Mouse (Mus musculus) monocyte, adult 5-6 weeks (primary cell): ENCODE results near the gene Eng. TPM values are rescaled to one million over a fixed set of nuclear protein-coding genes. Genes with fewer than 3 reads are reported as not detected.
A peak's percentile ranks its signal among the peaks of the same experiment; 100 is the strongest.

Experiments used
- ATAC-seq: fragments of 153-309, 156-312 bp; replicated peaks from 2 replicates; pipeline ENCODE4 v1.8.0; 2017; ENCODE audit warnings: mild to moderate bottlenecking; ENCODE audit not compliant: low TSS enrichment, insufficient number of reproducible peaks, severe bottlenecking, poor library complexity, low FRiP score
- total RNA-seq: library from RNA; stranded (forward); fragments of 200-1000, 200-491, 200-594 nt; gene quantifications from 3 replicates; pipeline ENCODE4 v1.2.3, GENCODE M21; 2017

Eng gene
- 0.19 to 1.1 TPM (median 0.48 TPM) in 3 replicates for total RNA-seq

DNA sequence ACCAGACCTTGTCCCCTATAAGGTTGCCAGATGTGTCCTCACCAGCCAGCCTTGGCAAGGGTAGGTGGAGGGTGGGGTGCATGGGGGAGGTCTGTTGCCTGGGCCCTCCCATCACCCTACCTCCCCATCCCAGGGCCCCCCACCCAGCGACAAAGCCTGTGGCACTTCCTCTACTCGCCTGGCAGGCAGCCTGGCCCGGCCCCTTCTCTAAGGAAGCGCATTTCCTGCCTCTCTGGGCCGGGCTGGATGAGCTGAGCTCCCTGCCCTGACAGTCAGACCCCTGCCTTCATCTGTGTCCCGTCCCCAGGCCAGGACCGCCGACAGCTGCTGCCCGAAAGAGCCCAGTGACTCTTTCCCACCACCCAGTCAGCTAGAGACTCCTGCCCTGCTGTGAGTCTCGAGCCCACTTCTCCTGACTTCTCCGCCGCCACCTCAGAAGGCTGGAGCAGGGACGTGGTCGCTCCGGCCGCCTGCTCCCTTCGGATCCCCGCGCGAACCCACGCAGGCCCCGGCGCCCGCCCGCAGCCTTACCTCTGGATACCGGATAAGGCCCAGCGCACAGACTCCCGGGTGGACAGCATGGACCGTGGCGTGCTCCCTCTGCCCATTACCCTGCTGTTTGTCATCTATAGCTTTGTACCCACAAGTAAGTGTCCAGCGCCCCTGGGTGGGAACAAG lies at the start of gene Eng:
Gene Eng, plus strand, starts transcription at position 217 of the 678 bp plus-strand sequence.
- no peak for ATAC-seq

DNA sequence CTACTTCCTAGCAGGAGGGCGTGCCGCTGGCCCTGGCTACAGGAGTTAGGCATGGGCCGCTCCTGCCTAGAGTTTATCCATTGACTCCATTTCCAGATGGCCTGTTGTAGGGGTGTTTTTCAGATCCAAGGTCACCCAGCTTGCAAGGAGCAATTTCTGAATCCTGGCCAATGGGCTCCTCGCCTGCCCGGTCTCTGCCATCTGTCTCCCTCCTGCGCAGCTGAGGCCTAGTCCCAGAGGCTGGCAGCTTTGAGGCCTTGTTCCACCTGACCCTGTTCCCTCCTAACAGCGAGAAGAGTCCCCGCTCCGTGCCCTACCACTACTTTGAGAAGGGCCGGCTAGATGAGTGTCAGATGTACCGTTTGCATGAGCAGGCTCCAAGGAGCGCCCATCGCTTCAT lies 49.7 kb upstream of the Eng start:
- no peak for ATAC-seq

DNA sequence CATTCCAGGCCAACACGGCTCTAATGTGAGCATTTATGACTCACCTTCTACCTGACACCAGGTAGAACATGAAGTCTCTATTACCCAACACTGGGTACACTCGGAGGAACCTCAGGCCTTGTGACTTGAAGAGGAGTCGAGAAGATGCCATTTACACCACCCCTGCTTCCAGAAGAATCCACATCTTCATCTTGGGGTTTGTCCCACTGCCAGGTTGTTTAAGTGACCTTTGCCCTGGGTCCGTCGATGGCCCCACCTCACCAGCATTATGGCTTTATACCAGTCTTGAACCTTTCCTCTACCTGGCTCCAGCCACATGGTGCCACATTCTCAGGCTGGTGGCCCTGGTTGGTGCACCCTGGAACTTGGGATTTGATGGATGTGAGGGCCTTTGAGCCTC lies 49.1 kb upstream of the Eng start:
- no peak for ATAC-seq

DNA sequence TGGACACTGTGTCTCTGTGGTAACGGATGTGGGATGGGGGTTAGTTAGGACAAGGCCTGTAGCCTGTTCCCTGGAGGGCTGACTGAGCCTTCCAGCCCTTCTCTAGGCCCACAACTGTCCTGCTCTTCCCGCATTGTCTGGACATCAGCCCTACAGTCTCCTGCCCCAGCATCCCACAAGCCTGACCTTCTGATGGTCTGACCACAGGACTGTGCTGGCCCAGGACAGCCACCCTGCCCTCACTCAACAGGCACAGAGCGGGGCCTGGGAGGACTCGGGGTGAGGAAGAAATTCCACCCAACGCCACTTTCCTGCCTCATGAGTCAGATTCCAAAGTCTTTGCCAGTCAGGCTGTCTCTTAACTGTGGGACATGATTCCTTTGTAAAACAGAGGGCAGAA lies 48.7 kb upstream of the Eng start:
- no peak for ATAC-seq

DNA sequence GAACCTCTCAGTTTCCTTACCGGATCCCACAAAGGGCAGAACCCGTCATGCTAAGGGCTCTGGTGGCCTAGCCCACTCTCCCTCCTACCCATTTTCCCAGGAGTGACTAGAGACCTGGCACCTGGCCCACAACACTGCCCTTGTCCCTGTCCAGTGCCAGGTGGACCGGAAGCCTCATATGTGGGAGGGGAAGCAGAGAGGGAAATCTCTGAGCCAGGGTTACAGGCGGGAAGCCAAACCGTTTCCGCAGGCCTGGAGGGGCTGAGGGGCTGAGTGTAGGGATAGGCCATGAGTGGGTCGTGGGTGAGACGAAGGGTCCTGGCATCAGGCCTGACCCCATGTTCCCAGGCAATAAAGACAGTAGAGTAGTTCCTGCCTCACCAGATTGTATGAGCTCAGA lies 47.9 kb upstream of the Eng start:
- ATAC-seq, result no peak

DNA sequence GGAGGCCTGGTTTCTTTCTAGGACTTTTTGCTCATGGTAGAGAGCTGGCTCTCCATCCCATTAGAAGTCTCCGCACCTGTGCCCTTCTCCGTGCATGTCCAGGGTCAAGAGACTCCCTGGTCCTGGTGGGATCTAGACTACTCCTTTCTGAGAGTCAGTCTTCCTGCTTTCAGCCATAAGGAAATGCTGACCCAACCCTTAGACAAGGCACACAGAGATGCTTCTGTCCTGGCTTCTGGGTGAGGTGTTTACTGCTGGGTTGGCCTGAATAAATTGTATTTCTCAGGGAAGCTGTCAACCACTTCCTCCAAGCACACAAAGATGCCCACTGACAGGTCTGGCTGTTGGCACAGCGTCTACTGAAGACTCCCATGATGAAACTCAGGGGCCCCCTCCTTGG lies 47.0 kb upstream of the Eng start, which contains the start of gene St6galnac6:
Gene St6galnac6, plus strand, starts transcription at position 301 of the 400 bp plus-strand sequence.
- no peak for ATAC-seq

DNA sequence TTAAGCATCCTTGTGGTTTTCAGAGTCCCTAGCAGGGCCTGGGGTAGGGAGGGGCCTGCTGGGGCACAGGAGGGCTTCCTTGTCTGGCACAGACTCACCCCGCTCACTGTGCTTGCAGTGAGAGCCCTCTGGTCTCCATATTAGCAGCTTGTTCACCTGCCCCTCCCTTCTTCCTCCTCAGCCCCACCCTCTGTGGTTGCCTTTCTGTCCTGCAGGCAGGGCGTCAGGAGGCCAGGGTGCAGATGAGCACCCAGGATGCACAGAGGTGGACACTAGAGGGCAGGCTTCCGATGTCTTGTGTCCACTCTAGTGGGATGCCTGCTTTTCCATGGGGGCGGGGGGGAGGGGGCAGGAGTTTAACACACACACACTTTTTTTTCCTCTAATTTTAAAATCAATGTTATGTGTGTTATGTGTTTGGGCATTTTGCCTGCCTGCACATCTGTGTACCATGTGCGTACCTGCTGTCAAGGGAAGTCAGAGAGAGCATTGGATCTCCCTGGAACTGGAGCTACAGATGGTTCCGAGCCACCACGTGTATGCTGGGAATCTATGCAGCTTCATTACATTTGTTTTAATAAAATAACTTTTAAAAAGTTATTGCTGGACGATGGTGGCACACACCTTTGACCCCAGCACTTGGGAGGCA lies 44.9 kb upstream of the Eng start:
- peak; percentile 81 for ATAC-seq

DNA sequence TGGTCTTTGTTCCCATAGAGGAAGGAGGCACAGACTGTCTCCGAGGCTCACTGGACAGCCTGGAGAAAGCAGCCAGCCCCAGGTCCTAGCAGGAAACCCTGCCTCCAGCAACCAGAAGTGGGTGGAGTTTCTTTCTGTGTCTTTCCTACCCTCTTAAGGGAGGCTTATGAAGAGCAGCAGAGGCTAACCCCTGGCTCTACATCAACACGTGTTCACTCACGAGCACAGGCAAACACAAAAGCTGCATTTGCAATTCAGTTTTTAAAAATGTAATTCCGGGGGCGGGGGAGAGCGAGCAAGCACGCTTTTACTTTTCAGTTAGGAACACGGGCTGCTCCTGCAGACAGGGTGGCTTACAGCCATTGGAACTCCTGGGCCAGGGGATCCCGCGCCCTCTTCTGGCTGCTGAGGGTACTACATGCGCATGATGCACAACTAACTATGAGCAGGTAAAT lies 43.8 kb upstream of the Eng start:
- no peak for ATAC-seq

DNA sequence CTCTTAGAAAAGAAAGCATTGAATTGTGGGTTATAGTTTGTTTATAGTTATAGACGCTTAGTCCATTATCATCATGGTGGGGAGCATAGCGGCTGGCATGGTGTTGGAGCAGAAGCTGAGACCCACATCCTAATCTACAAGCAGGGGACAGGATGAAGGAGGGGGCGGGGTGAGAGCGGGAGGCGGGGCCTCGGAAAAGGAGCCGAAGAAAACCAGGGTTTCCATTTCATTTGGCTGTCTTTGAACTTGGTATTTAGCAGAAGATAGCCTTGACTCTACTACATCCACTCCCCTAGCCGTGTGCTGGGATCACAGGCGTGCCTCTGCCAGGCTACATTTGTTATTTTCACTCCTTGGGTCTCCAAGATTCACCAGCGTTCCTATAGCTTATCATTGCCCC lies 41.8 kb upstream of the Eng start:
- no peak for ATAC-seq

DNA sequence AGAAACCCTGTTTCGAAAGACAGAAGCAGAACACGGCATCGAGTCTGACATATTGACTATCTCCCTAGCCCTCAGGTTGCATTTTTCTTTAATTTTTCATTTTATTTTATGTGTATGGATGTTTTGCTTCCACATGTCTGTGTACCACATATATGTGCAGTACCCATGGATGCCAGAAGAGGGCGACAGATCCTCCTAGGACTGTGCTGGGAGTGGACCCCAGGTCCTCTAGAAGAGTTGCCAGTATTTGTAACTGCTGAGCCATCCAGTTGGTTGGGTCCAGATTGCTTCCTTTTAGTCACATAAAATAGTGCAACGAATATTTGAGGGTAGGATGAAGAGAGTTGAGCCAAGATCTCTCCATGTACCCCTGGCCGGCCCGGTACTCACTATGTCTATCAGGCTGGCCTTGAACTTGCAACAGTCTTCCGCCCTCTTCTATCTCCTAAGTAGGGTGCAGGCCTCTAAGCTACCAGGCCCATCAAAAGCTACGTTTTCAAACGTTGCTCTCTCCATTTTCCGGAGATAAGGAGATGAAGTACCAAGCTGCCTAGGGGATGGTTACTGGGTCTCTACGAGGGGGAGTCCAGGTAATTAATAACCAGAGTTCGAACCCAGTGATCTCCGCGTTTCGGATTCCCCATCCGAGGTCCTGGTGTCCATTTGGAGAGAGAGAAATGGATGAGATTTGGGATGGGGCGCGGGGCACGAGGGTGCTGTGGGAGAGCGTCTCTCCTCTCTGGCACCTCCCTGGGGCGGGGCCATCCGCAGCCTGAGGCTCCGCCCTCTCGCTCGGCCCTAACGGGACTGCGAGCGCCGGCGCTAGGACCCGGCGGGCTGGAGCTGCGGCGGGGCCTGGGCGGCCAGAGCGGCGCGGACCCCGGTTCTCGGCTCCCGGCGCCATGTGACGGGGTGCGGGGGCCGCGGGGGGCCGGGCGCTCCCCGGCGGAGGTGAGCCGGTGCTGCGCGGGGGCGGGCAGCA lies 39.9 kb upstream of the Eng start:
- ATAC-seq, result no peak

DNA sequence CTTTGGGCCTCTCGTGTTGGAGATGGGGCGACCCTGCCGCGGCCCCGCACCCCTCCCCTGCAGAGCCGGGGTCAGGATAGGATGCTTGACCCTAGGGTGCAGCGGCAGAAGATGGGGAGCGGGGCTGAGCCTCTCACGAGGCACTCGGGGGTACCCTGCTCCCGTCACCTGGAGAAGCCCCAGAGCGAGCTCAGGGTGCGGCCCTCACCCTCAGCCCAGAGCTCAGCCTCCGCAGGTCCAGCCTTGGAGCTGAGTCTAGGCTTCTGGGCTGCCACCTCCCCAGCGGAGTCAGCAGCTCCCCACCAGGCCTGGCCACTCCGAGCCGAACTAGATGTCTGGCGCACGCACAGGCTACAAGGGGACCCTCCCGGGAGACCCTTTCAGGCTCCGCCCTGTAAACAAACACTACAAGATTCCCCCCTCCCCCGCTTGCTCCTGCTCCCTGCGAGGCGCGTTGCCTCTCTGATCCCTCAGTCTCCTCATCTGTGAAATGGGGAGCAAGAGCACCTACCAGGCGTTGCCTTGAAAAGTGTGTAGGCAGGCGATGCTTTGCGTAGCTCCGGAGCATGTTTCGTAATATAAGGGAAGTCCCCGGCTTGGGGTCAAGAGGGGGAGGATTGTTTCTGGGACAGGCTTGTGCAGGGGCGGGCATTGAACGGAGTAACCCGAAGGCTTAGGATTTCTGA lies 39.0 kb upstream of the Eng start:
- peak; percentile 62 for ATAC-seq

DNA sequence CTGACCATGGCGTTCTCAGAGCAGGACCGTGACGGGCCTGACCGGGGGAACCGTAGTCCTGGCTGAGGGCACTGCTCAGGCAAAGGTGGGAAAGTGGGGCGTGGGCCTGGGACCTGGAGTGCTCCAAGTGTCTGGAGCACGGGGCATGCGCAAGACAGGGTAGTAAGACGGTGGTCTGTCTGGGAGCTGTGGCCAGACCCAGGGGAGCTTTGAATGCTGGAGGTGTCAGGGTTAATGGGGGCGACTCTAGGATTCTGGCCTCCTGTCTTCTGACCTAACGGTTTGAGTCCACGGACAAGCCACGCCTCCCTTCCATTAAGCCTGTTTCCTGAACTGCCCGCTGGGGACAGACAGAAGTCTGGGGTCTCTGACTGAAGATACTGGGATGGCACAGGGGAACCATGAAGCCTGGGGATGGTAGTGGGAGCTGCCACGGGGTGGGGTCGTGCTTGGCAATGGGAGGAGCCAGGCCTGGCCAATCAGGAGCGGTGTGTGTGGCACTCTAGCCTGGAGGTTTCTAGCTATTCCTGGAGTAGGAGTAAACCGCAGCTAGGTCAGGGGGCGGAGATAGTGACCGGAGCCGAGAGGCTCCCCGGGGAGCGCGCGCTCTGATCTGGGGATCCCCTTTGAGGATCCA lies 38.1 kb upstream of the Eng start:
- ATAC-seq, result peak; percentile 76

DNA sequence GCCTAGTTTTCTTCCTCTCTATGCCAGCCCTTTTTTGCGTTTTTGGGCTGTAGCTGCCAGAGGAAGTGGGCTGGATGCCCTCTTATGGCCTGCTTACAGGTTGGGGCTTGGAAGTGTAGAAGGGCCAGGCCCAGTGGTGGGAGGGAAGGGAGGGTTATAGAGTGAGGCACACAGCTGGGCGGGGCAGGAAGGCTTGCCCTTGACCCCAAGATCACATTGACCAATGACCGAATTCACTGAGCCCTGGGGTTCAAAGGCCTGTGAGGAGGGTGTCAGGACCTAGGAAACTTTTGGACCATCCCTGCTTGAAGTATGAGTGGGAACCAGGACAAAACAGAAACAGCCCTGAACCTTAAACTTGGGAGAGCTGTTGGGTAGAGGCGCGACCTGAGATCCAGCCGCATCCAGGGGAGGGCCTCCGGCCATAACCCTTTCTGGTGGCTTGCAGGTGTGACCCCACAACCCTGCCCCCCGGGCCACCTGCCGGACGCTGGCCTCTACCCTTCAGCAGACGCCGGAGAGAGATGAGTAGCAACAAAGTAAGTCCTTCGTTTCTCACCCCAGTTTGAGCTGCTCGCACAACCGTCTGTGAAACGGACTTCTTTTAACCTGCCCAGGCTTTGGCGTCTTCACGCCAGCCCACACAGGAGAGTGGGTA lies 37.5 kb upstream of the Eng start:
- no peak for ATAC-seq

DNA sequence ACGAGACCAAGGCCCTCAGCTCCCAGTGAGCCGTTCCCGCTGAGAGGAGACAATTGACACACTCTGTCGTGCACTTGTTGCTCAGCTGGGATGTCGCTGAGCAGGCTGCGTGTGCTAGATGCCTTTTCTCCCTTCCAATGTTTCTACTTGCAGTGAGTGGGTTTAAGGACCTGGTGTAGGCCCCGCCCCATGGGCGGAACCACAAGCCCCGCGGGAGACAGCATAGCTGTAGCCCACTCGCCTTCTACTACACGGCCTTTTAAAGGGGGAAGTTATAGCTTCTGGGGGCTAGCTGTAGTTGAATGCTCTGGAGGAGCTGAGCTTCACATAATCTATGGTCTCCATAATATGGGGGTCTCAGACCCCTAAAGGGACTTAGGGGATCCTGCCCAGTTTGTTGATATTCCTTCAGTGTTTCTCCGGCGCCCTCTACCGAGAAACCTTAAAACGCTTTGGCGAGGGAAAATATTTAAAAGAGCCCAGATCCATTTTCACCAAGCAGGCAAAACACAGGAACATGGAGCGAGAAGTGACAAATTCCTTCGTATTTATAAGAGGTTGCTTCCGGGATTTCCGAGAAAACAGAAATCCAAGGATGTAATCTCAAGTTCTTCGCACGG lies 35.7 kb upstream of the Eng start:
- ATAC-seq, result no peak

DNA sequence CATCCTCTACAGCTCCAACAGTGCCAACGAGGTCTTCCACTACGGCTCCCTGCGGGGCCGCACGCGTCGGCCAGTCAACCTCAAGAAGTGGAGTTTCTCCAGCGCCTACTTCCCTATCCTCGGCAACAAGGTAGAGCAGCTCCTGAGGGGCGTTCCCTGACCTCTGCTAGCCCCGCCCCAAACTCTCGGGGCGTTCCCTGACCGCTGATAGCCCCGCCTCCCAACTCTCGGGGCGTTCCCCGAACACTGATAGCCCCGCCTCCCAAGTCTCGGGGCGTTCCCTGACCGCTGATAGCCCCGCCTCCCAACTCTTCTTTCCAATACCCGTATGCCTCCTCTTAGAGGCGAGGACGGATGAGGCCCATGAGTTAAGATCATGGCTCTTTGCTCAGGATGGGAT lies 34.1 kb upstream of the Eng start:
- ATAC-seq, result no peak

DNA sequence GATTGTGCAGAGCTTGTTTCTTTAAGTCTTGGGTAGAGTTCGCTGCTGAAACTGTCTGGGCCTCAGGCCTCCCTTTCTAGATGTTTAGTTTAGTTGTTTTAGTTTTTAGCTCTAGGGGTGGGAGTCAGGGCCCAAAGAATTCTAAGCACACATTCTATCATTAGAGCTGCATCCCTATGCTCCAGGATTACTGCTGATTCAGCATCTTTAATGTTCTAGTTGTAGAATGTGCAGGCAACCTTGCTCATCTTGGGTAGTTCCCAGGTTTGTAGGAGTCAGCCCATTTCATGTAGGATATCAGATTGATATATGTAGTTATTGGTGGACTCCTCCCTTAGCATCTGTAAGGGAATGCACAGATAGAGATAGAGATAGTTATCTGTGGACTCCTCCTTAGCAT lies 29.3 kb upstream of the Eng start:
- ATAC-seq, result no peak

DNA sequence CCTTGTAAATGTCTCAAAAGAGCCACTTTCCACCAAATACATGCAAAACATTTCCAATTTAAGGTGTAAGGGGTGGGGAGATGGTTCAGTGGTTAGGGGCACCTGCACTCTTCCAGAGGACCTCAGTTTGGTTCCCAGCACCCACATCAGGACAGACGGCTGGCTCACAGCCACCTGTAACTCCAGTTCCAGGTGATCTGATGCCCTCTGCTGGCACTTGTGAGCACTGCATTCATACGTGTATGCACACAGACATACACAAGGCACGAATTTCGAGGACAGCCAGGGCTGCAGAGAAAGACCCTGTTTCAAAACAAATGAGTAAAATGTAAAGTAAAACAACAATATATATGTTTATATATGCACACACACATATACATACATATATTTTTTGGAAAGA lies 28.8 kb upstream of the Eng start:
- no peak for ATAC-seq

DNA sequence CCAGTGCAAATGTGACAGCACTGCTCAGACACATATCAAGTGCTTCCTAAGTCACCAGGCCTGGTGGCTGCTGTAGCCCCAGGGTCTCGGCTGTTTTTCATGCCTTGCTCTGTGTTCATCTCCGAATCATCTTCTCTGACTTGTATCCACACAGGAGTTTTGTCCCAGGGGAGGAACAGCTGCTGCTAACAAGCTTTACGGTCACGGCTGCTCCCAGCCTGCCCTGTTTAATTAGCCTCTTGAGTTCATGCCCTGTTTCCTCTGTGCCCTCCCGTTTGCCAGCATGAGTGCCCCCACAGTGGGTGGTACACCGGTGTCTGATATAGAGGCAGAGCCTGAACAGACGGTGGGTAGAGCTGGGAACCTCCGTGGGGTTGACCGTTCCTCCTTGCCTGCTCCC lies 28.3 kb upstream of the Eng start:
- ATAC-seq, result no peak
